Mouse (Mus musculus): Measurements from ENCODE around the gene Cd209d.
"Not testable (repeated sequence)": the region's sequence is repeated elsewhere in the genome, so short reads cannot be mapped to it uniquely, and the experiment has no call there.

Cd209d gene

GRCm38 (mm10) chr8:3878455-3878854 lies at the start of gene Cd209d:
Gene Cd209d (minus strand): TSS chr8:3878555.
- DNase-seq (ENCODE audit: low spot score), result no peak

GRCm38 (mm10) chr8:3926744-3927143 lies 48.4 kb upstream of the Cd209d start, which contains the start of gene Cd209b:
Gene Cd209b (minus strand): TSS chr8:3926844.
- DNase-seq (ENCODE audit: low spot score), result no peak

DNA sequence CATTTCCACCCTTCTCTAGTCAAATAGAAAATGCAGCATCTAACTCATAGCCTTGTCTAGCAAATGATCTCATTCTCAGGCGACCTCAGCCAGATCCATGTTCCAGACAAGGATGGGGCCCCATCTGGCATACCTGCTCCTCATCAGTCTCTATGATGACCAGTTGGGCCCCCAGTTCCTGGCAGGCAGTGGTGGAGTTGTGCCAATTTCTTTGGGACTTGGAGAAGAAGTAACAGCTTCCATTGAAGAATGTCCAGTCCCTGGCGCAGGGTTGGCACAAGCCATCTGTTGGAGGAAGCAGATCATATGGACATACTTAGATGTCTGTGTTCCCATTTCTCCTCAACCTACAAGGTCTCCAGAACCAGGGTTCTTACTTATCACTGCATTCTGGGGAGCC lies 2.2 kb downstream of the Cd209d start:
- no peak for DNase-seq (ENCODE audit: low spot score)

GRCm38 (mm10) chr8:3862736-3863135 lies 15.6 kb downstream of the Cd209d start:
- DNase-seq (ENCODE audit: low spot score), result not testable (repeated sequence)

- DNase-seq (ENCODE audit: low spot score), result no peak
Observed at GRCm38 (mm10) chr8:3854209-3854608, 24.1 kb downstream of the Cd209d start, which contains the start of gene Cd209e. Gene Cd209e (minus strand): TSS chr8:3854309.

All from testis, postnatal 14 days (tissue).